Mouse (Mus musculus): ENCODE results near the gene Nisch. TPM values are rescaled to one million over a fixed set of nuclear protein-coding genes. Genes with fewer than 3 reads are reported as not detected.

The Nisch gene
- polyA plus RNA-seq, 1 experiment from 2014 or later = 291 TPM

DNA sequence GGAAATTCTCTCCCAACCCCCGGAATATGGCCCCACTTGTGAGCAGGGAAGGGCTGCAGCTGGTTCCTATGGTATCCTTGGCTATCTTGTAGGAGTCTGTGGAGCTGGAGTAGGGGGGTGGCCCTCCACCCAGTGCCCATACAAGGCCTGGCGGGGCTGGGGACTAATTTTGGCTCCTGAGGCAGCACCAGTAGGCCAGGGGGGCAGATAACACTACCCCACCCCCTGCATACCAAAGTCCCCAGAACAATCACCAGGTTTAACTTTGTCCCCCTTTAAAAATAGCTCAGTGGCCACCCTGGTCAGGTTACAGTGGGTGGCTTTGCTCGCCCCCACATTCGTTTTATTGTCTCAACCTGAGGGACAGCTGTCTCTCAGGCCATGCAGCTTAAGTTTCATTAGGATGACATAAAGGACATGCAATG is 7.6 kb downstream of the Nisch start:
- no peak overlapping the region for H3K9ac ChIP-seq (ENCODE audit: low read length)
- 67% methylated on average over 4 of the region's 4 CpGs for WGBS

DNA sequence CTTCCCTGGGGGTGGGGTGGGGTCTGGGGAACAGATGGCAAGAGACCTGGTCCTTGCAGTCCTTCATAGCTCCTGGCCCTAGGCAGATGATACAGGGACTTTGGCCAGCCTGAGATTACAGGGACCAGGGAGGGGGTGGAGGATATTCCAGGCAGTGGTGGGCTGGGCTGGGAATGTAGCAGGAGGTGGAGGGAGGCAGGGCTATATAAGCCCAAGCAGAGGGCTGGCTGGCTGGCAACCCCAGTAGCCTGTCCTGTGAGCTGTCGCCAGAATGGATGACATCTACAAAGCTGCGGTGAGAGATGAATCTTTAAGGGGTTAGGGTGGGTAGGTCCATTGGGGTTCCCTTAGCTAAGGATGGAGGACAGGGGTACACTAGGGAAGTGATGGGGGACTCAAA is 8.7 kb downstream of the Nisch start, which contains the start of gene Tnnc1:
Gene Tnnc1, plus strand, starts transcription at position 229 of the 400 bp plus-strand sequence.
- Histone ChIP-seq H3K9me3 (replicated peaks; ENCODE audit: control insufficient read depth, low read length) (no peaks in the 10 kb centered on the region), H3K4me1 (ENCODE audit: control insufficient read depth, insufficient read depth, low read length) (peaks cover 18% of the 10 kb centered on the region), H3K9ac (ENCODE audit: low read length) (peak within 1 kb of the TSS; percentile 94), H3K4me3 (replicated peaks; ENCODE audit: low read length) (peak within 1 kb of the TSS; percentile 84; the same call in 1 of the 2 replicates), H3K27ac (ENCODE audit: low read length) (no peak within 1 kb of the TSS), H3K27me3 (ENCODE audit: control insufficient read depth, insufficient read depth, low read length) (no peaks in the 10 kb centered on the region), H3K36me3 (ENCODE audit: control insufficient read depth, insufficient read depth, low read length) (0 out of 2 replicates have a peak, but pooled peaks cover 3% of the 10 kb centered on the region), H3K4me2 (ENCODE audit: low read depth, low read length) (peak within 1 kb of the TSS; percentile 94)
- ATAC-seq (ENCODE audit: insufficient read depth, low FRiP score) = no peak
- WGBS = 63% methylated on average over 2 of the region's 2 CpGs

More for the DNA sequence above, 7.6 kb downstream of the Nisch start:
- no peak overlapping the region for H3K27ac ChIP-seq (ENCODE audit: low read length)
- peaks cover 18% of the 10 kb centered on the region for H3K4me1 ChIP-seq (ENCODE audit: control insufficient read depth, insufficient read depth, low read length)
- no peaks in the 10 kb centered on the region for H3K36me3 ChIP-seq (ENCODE audit: control insufficient read depth, insufficient read depth, low read length)
- H3K4me3 ChIP-seq (replicated peaks; ENCODE audit: low read length) = no peak overlapping the region
- no peak for ATAC-seq (ENCODE audit: insufficient read depth, low FRiP score)
- H3K9me3 ChIP-seq (replicated peaks; ENCODE audit: control insufficient read depth, low read length) = no peaks in the 10 kb centered on the region
- no peak overlapping the region for H3K4me2 ChIP-seq (ENCODE audit: low read depth, low read length)
- H3K27me3 ChIP-seq (ENCODE audit: control insufficient read depth, insufficient read depth, low read length) = no peaks in the 10 kb centered on the region

DNA sequence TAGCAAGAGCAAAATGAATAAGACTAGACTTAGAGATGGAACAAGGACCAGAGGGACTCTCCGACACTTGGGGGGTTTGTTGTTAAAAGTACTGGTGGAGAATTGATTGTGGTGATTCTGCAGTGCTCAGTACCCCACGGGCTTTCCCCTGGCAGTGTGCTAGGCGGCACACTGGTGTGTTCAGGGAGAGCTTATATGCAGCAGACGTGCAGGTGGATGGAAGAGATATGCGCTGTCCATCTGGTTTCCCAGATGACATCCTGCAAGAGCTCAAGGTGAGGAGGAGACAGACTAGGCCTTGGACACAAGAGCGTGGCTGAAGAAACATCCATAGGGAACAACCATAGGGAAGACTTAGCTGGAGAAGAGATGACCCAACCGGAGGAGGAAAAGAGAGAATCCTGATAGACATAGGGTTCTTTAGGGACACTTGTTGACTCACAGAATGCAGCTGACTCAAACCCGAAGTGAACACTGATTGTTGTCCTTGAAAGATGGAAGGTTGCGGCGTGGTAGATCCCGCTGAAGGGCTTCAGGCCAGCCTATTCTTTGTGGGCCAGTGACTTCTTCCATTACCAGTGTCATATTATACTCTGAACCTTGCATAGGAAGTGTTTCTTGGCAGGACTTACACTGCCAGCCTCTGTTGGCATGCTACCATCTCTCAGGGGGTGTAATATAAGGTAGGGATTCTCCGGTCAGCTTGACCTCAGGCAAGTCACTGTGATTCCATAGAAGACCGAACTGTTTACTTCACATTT is 9.5 kb downstream of the Nisch start:
- peak overlapping the region; percentile 67; the same call in 1 of the 2 replicates for H3K27ac ChIP-seq (ENCODE audit: low read length)
- no peak for ATAC-seq (ENCODE audit: insufficient read depth, low FRiP score)
- H3K4me2 ChIP-seq (ENCODE audit: low read depth, low read length) = peak overlapping the region; percentile 94
- peaks cover 6% of the 10 kb centered on the region; the same call in 1 of the 2 replicates for H3K36me3 ChIP-seq (ENCODE audit: control insufficient read depth, insufficient read depth, low read length)
- H3K9ac ChIP-seq (ENCODE audit: low read length) = peak overlapping the region; percentile 94
- no peaks in the 10 kb centered on the region for H3K27me3 ChIP-seq (ENCODE audit: control insufficient read depth, insufficient read depth, low read length)
- WGBS = 77% methylated on average over 13 of the region's 13 CpGs
- peaks cover 18% of the 10 kb centered on the region for H3K4me1 ChIP-seq (ENCODE audit: control insufficient read depth, insufficient read depth, low read length)
- peak overlapping the region; percentile 84 for H3K4me3 ChIP-seq (replicated peaks; ENCODE audit: low read length)
- H3K9me3 ChIP-seq (replicated peaks; ENCODE audit: control insufficient read depth, low read length) = no peaks in the 10 kb centered on the region

DNA sequence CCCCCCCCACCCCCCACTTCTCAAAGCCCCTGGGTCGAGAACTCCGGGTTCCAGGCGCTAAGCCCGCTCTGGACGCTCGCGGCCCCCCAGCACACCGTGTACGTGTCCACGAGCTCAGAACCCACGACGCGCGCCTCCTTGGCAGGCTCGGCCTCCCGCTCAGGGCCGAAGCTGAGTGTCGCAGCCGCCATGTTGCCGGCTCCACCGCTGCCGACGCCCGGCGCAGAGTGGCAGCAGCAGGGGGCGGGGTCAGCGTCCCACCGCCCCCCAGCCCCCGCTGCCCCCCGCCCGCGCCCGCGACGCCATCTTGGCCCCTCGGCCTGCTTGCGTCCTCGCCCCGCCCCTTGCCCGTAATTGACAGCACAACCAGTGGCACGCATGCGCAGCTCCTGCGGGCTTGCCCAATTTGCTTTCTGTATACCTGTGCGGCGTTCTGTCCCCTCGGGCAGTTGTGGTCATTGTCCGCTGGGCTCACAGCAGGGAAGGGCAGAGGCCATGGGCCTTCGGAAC is 10.2 kb downstream of the Nisch start:
- peak overlapping the region; percentile 84 for H3K4me3 ChIP-seq (replicated peaks; ENCODE audit: low read length)
- WGBS = 0% methylated on average over 44 of the region's 48 CpGs
- ATAC-seq (ENCODE audit: insufficient read depth, low FRiP score) = peak; percentile 82

DNA sequence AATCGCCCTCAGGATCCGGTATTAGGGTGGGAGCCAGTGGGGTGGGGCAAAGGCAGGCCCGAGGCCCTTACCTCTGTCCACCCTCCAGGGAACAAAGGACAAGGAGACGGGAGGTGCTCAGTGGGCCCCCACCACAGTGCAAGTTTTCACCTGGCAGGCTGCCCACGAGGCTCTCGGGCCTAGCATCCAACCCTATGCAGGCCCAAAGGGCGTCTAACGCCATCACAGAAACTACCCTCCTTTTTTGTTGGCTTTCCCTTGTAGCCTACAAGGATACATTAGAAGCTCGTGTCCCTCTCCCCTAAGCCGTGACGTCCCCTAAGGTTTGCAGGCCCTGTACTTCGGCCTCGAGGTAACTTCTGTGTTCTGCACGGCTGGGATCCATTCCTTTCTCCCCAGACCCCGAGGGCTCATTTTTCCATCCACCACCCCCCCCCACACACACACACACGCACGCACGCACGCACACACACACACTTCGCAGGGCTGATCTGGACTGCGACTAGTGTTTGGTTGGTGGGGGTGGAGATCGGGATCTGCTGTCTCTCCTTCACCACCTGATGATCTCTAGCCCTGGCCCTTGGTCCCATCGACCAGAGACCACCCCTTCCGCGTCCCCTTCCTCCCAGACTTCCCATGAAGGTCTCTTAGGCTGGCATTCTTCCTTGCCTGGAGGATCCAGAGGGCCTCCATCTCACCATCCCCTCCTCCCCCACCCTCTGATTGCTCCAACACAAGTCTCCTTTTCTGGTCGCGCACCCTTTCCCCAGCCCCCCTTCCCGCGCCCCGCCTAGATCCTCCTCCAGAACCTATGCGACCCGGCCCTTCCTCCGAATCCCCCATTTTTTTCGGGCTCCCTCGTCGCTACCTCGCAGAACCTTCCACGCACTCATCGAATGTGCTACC is 10.9 kb downstream of the Nisch start:
- no peaks in the 10 kb centered on the region for H3K27me3 ChIP-seq (ENCODE audit: control insufficient read depth, insufficient read depth, low read length)
- peak overlapping the region; percentile 84 for H3K4me3 ChIP-seq (replicated peaks; ENCODE audit: low read length)
- H3K9me3 ChIP-seq (replicated peaks; ENCODE audit: control insufficient read depth, low read length) = no peaks in the 10 kb centered on the region
- peaks cover 12% of the 10 kb centered on the region for H3K36me3 ChIP-seq (ENCODE audit: control insufficient read depth, insufficient read depth, low read length)
- peak overlapping the region; percentile 94 for H3K4me2 ChIP-seq (ENCODE audit: low read depth, low read length)
- under 1% methylated on average over 39 of the region's 39 CpGs for WGBS
- peak overlapping the region; percentile 91 for H3K27ac ChIP-seq (ENCODE audit: low read length)
- H3K9ac ChIP-seq (ENCODE audit: low read length) = peak overlapping the region; percentile 94
- H3K4me1 ChIP-seq (ENCODE audit: control insufficient read depth, insufficient read depth, low read length) = peaks cover 18% of the 10 kb centered on the region
- peak; percentile 57 for ATAC-seq (ENCODE audit: insufficient read depth, low FRiP score)

More for the DNA sequence above, 10.2 kb downstream of the Nisch start:
- Histone ChIP-seq H3K4me1 (ENCODE audit: control insufficient read depth, insufficient read depth, low read length) (peaks cover 18% of the 10 kb centered on the region), H3K36me3 (ENCODE audit: control insufficient read depth, insufficient read depth, low read length) (peaks cover 9% of the 10 kb centered on the region), H3K9ac (ENCODE audit: low read length) (peak overlapping the region; percentile 94), H3K9me3 (replicated peaks; ENCODE audit: control insufficient read depth, low read length) (no peaks in the 10 kb centered on the region), H3K27me3 (ENCODE audit: control insufficient read depth, insufficient read depth, low read length) (no peaks in the 10 kb centered on the region), H3K27ac (ENCODE audit: low read length) (peak overlapping the region; percentile 91), H3K4me2 (ENCODE audit: low read depth, low read length) (peak overlapping the region; percentile 94)

DNA sequence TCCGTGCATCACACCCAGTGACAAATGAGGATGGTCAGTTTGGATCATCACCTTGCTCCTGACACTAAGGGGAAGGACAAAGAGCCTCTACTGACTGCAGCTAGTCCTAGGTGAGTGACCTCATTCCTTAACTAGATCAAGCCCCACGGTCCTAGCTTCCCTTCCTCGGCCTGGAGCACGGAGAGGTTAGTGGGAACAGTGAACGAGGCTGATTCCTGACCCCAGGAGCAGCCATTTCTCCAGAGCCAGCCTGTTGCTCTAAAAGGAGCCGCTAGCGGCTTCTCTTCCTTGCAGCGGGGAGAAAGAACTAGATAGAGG is 11.5 kb downstream of the Nisch start:
- 7% methylated on average over 8 of the region's 8 CpGs for WGBS
- Histone ChIP-seq H3K36me3 (ENCODE audit: control insufficient read depth, insufficient read depth, low read length) (peaks cover 12% of the 10 kb centered on the region), H3K4me2 (ENCODE audit: low read depth, low read length) (peak overlapping the region; percentile 94), H3K4me1 (ENCODE audit: control insufficient read depth, insufficient read depth, low read length) (peaks cover 18% of the 10 kb centered on the region), H3K9me3 (replicated peaks; ENCODE audit: control insufficient read depth, low read length) (no peaks in the 10 kb centered on the region), H3K27ac (ENCODE audit: low read length) (peak overlapping the region; percentile 91), H3K4me3 (replicated peaks; ENCODE audit: low read length) (peak overlapping the region; percentile 84), H3K9ac (ENCODE audit: low read length) (peak overlapping the region; percentile 94), H3K27me3 (ENCODE audit: control insufficient read depth, insufficient read depth, low read length) (no peaks in the 10 kb centered on the region)
- ATAC-seq (ENCODE audit: insufficient read depth, low FRiP score) = peak; percentile 10; the same call in 1 of the 2 replicates

DNA sequence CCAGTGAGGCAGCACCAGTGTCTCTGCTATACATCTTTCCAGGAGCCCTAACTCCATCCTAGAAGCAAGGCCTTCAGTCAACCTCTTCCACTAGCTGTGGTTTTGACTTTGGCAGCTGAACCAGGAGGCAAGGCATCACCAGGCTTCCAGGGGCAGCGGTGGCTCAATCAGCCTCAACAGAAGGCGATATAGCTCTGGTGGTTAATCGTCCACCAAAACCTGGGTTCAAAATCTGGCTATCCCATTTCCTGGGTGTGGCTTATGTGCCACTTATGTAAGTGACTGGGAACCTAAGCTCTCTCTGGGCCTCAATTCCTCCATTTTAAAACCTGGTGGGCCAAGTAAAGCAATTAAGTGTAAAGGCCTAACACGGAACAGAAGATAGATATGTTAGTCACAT is 11.9 kb downstream of the Nisch start:
- Histone ChIP-seq H3K27ac (ENCODE audit: low read length) (peak overlapping the region; percentile 91; the same call in 1 of the 2 replicates), H3K4me1 (ENCODE audit: control insufficient read depth, insufficient read depth, low read length) (peaks cover 18% of the 10 kb centered on the region), H3K4me3 (replicated peaks; ENCODE audit: low read length) (peak overlapping the region; percentile 84), H3K27me3 (ENCODE audit: control insufficient read depth, insufficient read depth, low read length) (no peaks in the 10 kb centered on the region), H3K9me3 (replicated peaks; ENCODE audit: control insufficient read depth, low read length) (no peaks in the 10 kb centered on the region), H3K4me2 (ENCODE audit: low read depth, low read length) (peak overlapping the region; percentile 94), H3K36me3 (ENCODE audit: control insufficient read depth, insufficient read depth, low read length) (peaks cover 12% of the 10 kb centered on the region), H3K9ac (ENCODE audit: low read length) (peak overlapping the region; percentile 94)
- 47% methylated on average over 4 of the region's 4 CpGs for WGBS
- no peak for ATAC-seq (ENCODE audit: insufficient read depth, low FRiP score)

DNA sequence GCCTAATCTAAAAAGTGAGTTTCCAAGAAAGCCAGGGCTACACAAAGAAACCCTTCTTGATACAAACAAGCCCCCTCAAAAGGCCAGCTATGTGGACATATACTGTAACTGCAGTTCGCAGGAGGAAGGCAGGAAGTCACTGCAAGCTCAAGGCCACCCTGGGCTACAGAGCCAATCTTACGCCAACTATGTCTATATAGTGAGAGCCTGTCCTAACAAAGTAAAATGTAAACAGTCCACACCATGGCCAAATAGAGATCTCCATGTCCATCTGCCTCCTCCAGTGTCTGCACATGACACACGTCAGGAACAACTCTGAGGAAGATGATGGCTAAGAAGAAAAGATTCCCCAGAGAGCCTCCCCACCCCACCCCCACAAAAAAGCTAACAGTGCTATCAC is 16.7 kb downstream of the Nisch start:
- no peak overlapping the region for H3K9ac ChIP-seq (ENCODE audit: low read length)
- no peak overlapping the region for H3K4me3 ChIP-seq (replicated peaks; ENCODE audit: low read length)
- H3K36me3 ChIP-seq (ENCODE audit: control insufficient read depth, insufficient read depth, low read length) = peaks cover 17% of the 10 kb centered on the region
- no peak for ATAC-seq (ENCODE audit: insufficient read depth, low FRiP score)
- H3K27me3 ChIP-seq (ENCODE audit: control insufficient read depth, insufficient read depth, low read length) = no peaks in the 10 kb centered on the region
- peaks cover 13% of the 10 kb centered on the region for H3K4me1 ChIP-seq (ENCODE audit: control insufficient read depth, insufficient read depth, low read length)
- H3K4me2 ChIP-seq (ENCODE audit: low read depth, low read length) = no peak overlapping the region
- no peak overlapping the region for H3K27ac ChIP-seq (ENCODE audit: low read length)
- no peaks in the 10 kb centered on the region for H3K9me3 ChIP-seq (replicated peaks; ENCODE audit: control insufficient read depth, low read length)
- WGBS = 55% methylated on average over 3 of the region's 3 CpGs
